Mouse (Mus musculus) myocyte (in vitro differentiated cells): ENCODE results near the gene Schip1. TPM values are rescaled to one million over a fixed set of nuclear protein-coding genes. Genes with fewer than 3 reads are reported as not detected.

Experiments
- H3K27me3 ChIP-seq: one replicate; pipeline ENCODE4 v1.6.1; 2011; ENCODE audit not compliant: control insufficient read depth, insufficient read depth, insufficient read length
- H3K36me3 ChIP-seq: one replicate; pipeline ENCODE4 v1.6.1; 2011; ENCODE audit not compliant: control insufficient read depth, insufficient read depth
- H3K4me2 ChIP-seq: one replicate; pipeline ENCODE4 v1.6.1; 2011; ENCODE audit warnings: low read depth, control low read depth
- H3K4me3 ChIP-seq: one replicate; pipeline ENCODE4 v1.5.1; 2011; ENCODE audit warnings: mild to moderate bottlenecking, control low read depth, moderate library complexity
- H3K79me2 ChIP-seq: one replicate; pipeline ENCODE4 v1.6.1; 2011; ENCODE audit not compliant: control insufficient read depth, insufficient read depth
- H3ac ChIP-seq: one replicate; pipeline ENCODE4 v1.6.1; 2011; ENCODE audit not compliant: control insufficient read depth, insufficient read length
- CEBPB ChIP-seq: IDR thresholded peaks from 2 replicates; pipeline ENCODE4 v1.6.1; 2011; ENCODE audit warnings: mild to moderate bottlenecking, moderate library complexity; ENCODE audit not compliant: poor library complexity, insufficient read depth, severe bottlenecking
- E2F4 ChIP-seq: IDR thresholded peaks from one replicate; pipeline ENCODE4 v1.6.1; 2011; ENCODE audit warnings: mild to moderate bottlenecking, control low read depth, moderate library complexity; ENCODE audit not compliant: insufficient read depth
- MAX ChIP-seq: IDR thresholded peaks from one replicate; pipeline ENCODE4 v1.6.1; 2011; ENCODE audit warnings: low read depth, mild to moderate bottlenecking, control low read depth
- MYOD1 ChIP-seq, 3 experiments: IDR thresholded peaks; one replicate each; pipeline ENCODE4 v1.6.1; 2011; ENCODE audit warnings: control low read depth in 2 of 3, low read depth in 2 of 3, mild to moderate bottlenecking in 2 of 3, moderate library complexity in 1 of 3; ENCODE audit not compliant: insufficient read length in 2 of 3, control insufficient read depth in 1 of 3
- MYOG ChIP-seq, 3 experiments: IDR thresholded peaks; one replicate each; pipeline ENCODE4 v1.6.1; 2011; ENCODE audit warnings: control low read depth in 2 of 3, low read depth in 2 of 3, mild to moderate bottlenecking in 2 of 3; ENCODE audit not compliant: insufficient read length in 2 of 3, control insufficient read depth in 1 of 3, insufficient read depth in 1 of 3
- POLR2A ChIP-seq: IDR thresholded peaks from one replicate; pipeline ENCODE4 v1.6.1; 2011; ENCODE audit warnings: low read depth, mild to moderate bottlenecking, control low read depth, moderate library complexity; ENCODE audit not compliant: insufficient read length
- POLR2AphosphoS2 ChIP-seq: IDR thresholded peaks from one replicate; pipeline ENCODE4 v1.6.1; 2011; ENCODE audit warnings: low read depth, control low read depth; ENCODE audit not compliant: insufficient read length
- REST ChIP-seq: IDR thresholded peaks from one replicate; pipeline ENCODE4 v1.6.1; 2011; ENCODE audit warnings: mild to moderate bottlenecking, control low read depth, moderate library complexity; ENCODE audit not compliant: insufficient read depth, insufficient read length
- SRF ChIP-seq: IDR thresholded peaks from one replicate; pipeline ENCODE4 v1.6.1; 2011; ENCODE audit warnings: low read depth; ENCODE audit not compliant: control insufficient read depth, insufficient read length
- TCF12 ChIP-seq: IDR thresholded peaks from one replicate; pipeline ENCODE4 v1.6.1; 2011; ENCODE audit warnings: mild to moderate bottlenecking, control low read depth; ENCODE audit not compliant: poor library complexity, insufficient read depth, severe bottlenecking
- TCF3 ChIP-seq: IDR thresholded peaks from one replicate; pipeline ENCODE4 v1.6.1; 2011; ENCODE audit warnings: low read depth, control low read depth; ENCODE audit not compliant: insufficient read length
- USF1 ChIP-seq: IDR thresholded peaks from one replicate; pipeline ENCODE4 v1.6.1; 2011; ENCODE audit warnings: low read depth, mild to moderate bottlenecking, control low read depth, moderate library complexity
- polyA plus RNA-seq: library from polyadenylated mRNA; unstranded; fragments of >200 nt; fragmentation: generic; extraction: Trizol; gene quantifications from one replicate; pipeline ENCODE4 v1.2.1, GENCODE M21; 2012; ENCODE audit warnings: missing spikeins

The Schip1 gene
- polyA plus RNA-seq, 1 experiment: 23.3 TPM

GRCm38 (mm10) chr3:68470061-68470460 is 405.5 kb downstream of the Schip1 start:
- no peak overlapping the region for H3ac ChIP-seq
- H3K36me3 ChIP-seq: no peaks in the 10 kb centered on the region
- H3K4me3 ChIP-seq: no peak overlapping the region
- no peak overlapping the region for H3K4me2 ChIP-seq
- no peaks in the 10 kb centered on the region for H3K27me3 ChIP-seq
- no peaks in the 10 kb centered on the region for H3K79me2 ChIP-seq
- TF ChIP-seq POLR2A (no peak), TCF12 (no peak), USF1 (no peak), E2F4 (no peak), CEBPB (no peak), TCF3 (no peak), POLR2AphosphoS2 (no peak), MYOD1 (IDR thresholded peaks at IDR 0.05; ENCODE audit: control insufficient read depth in 1 of 3, insufficient read length in 2 of 3, low read depth in 2 of 3) (no peak)

GRCm38 (mm10) chr3:68470622-68471021 is 406.0 kb downstream of the Schip1 start:
- no peak overlapping the region for H3K4me2 ChIP-seq
- no peaks in the 10 kb centered on the region for H3K36me3 ChIP-seq
- TF ChIP-seq MYOG (IDR thresholded peaks at IDR 0.05; ENCODE audit: control insufficient read depth in 1 of 3, insufficient read depth in 1 of 3, insufficient read length in 2 of 3, low read depth in 2 of 3) (no peak), POLR2AphosphoS2 (no peak), CEBPB (no peak), TCF3 (no peak), USF1 (no peak), TCF12 (no peak), MYOD1 (IDR thresholded peaks at IDR 0.05; ENCODE audit: control insufficient read depth in 1 of 3, insufficient read length in 2 of 3, low read depth in 2 of 3) (no peak), MAX (no peak), E2F4 (no peak)
- no peaks in the 10 kb centered on the region for H3K27me3 ChIP-seq
- no peak overlapping the region for H3ac ChIP-seq
- no peaks in the 10 kb centered on the region for H3K79me2 ChIP-seq
- no peak overlapping the region for H3K4me3 ChIP-seq

GRCm38 (mm10) chr3:68476336-68476735 is 411.7 kb downstream of the Schip1 start:
- TF ChIP-seq MAX (no peak), SRF (no peak), POLR2A (no peak), E2F4 (no peak), REST (no peak), CEBPB (no peak), TCF3 (no peak), POLR2AphosphoS2 (no peak), TCF12 (no peak), USF1 (no peak), MYOD1 (IDR thresholded peaks at IDR 0.05; ENCODE audit: control insufficient read depth in 1 of 3, insufficient read length in 2 of 3, low read depth in 2 of 3) (no peak), MYOG (IDR thresholded peaks at IDR 0.05; ENCODE audit: control insufficient read depth in 1 of 3, insufficient read depth in 1 of 3, insufficient read length in 2 of 3, low read depth in 2 of 3) (no peak)
- Histone ChIP-seq H3ac (no peak overlapping the region), H3K4me2 (no peak overlapping the region), H3K79me2 (no peaks in the 10 kb centered on the region), H3K4me3 (no peak overlapping the region), H3K27me3 (no peaks in the 10 kb centered on the region), H3K36me3 (no peaks in the 10 kb centered on the region)

GRCm38 (mm10) chr3:68477478-68477877 is 412.9 kb downstream of the Schip1 start:
- Histone ChIP-seq H3K4me2 (no peak overlapping the region), H3K4me3 (no peak overlapping the region), H3K36me3 (no peaks in the 10 kb centered on the region), H3K79me2 (no peaks in the 10 kb centered on the region), H3K27me3 (no peaks in the 10 kb centered on the region), H3ac (no peak overlapping the region)
- TF ChIP-seq MYOD1 (IDR thresholded peaks at IDR 0.05; ENCODE audit: control insufficient read depth in 1 of 3, insufficient read length in 2 of 3, low read depth in 2 of 3) (no peak), REST (no peak), TCF12 (no peak), MYOG (IDR thresholded peaks at IDR 0.05; ENCODE audit: control insufficient read depth in 1 of 3, insufficient read depth in 1 of 3, insufficient read length in 2 of 3, low read depth in 2 of 3) (no peak), TCF3 (no peak), CEBPB (no peak), USF1 (no peak), SRF (no peak), POLR2AphosphoS2 (no peak), MAX (no peak), POLR2A (no peak), E2F4 (no peak)

GRCm38 (mm10) chr3:68479266-68479665 is 414.7 kb downstream of the Schip1 start:
- no peaks in the 10 kb centered on the region for H3K36me3 ChIP-seq
- H3K79me2 ChIP-seq: no peaks in the 10 kb centered on the region
- H3K4me2 ChIP-seq: no peak overlapping the region
- H3K27me3 ChIP-seq: no peaks in the 10 kb centered on the region
- H3K4me3 ChIP-seq: no peak overlapping the region
- TF ChIP-seq TCF12 (no peak), USF1 (no peak), E2F4 (no peak)
- no peak overlapping the region for H3ac ChIP-seq
